Mouse (Mus musculus): ENCODE data around the gene Ndufc1. TPM values are rescaled to one million over a fixed set of nuclear protein-coding genes. Genes with fewer than 3 reads are reported as not detected.
"Not testable (repeated sequence)": the region's sequence is repeated elsewhere in the genome, so short reads cannot be mapped to it uniquely, and the experiment has no call there.

Ndufc1 gene
- polyA plus RNA-seq (2015; fragmentation: Nextera tagmentation; extraction: Ambion mirVana) = 798 and 924 TPM in 2 replicates

DNA sequence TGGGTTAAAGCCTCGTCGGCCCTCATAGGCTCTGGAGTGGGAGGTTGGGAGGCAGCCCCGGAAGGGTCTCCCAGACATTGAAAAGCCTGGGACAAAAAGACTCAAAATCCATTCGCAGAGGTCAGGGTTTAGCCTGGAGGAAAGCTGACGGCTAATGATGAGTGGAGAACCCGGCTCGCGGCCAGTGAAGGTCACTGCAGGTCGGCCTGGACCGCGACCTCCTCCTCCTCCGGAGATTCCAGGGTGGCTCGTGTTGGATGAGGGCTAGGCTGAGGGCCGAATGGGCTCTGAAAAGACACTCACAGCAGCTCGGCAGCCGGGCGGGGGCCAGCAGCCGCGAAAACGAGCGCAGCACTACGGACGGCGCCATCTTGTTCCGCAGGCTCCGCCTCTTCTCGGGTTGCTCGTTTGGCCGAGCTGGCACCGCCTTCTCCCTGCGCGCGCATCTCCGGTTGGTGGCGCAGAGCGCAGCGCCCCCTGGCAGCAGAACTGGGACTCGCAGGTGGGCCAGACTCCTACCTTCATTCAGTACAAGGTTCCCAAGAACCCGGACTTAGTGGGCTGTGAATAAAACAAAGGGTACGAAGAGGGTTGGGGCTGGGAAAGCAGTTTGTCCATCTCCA lies at the start of gene Ndufc1:
Gene Ndufc1, minus strand, starts transcription at position 428 of the 623 bp plus-strand sequence.
- H3K27me3 ChIP-seq = no peaks in the 10 kb centered on the region
- peak within 1 kb of the TSS; percentile 88 for H3K9ac ChIP-seq
- H3K36me3 ChIP-seq (ENCODE audit: poor library complexity, severe bottlenecking) = peaks cover 19% of the 10 kb centered on the region
- peak; percentile 95 for ATAC-seq
- under 1% methylated on average over 40 of the region's 40 CpGs for WGBS
- H3K4me2 ChIP-seq = peak within 1 kb of the TSS; percentile 68
- H3K9me3 ChIP-seq (replicated peaks) = no peaks in the 10 kb centered on the region
- H3K27ac ChIP-seq = peak within 1 kb of the TSS; percentile 94
- H3K4me1 ChIP-seq = peaks cover 9% of the 10 kb centered on the region
- H3K4me3 ChIP-seq = peak within 1 kb of the TSS; percentile 83

DNA sequence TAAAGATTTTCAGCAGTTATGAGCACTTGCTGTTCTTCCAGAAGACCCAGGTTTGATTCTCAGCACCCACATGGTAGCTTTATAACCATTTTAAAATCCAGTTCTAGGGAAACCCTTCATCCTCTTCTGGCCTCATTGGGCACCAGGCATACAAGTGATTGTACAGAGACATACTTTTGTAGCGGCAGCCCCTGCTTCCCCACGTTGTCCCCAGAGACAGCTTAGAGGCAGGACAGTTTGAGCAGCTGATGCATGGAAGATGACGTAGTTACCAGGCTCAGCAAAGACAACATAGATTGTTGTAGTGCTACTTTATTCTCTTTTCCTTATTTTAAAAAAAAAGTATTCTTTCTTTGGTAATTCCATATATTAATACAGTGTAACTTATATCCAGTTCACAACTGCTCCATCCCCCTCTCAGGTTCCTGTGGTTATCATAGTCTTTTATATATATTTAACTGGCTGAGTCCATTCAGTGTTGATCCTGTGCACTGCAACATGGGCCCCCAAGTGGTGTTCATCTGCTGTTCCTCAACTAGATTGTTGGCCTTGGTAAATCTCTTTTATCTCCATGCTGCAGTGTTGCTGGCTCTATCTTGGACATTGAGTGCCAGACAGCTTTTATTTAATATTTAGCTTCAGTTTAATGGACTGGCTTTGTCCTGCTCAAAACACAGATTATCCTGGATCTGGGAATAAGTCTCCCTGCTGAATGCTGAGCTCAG lies 26.2 kb upstream of the Ndufc1 start:
- no peak for ATAC-seq

DNA sequence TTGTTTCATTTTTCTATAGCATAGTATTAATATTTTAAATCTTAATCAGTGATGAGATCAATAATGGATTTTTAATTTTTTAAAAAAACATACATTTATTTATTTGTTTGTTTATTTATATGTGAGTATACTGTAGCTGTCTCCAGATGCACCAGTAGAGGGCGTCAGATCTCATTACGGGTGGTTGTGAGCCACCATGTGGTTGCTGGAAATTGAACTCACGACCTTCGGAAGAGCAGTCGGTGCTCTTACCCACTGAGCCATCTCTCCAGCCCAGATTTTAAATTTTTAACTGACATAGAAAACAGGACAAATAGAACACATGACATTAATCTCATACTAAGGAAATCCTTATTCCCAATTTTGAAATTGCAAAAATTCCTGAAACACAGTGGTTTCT lies 25.6 kb upstream of the Ndufc1 start:
- H3K9ac ChIP-seq; ATAC-seq; H3K9me3 ChIP-seq (replicated peaks); H3K4me2 ChIP-seq; H3K4me1 ChIP-seq; H3K4me3 ChIP-seq; H3K27me3 ChIP-seq; H3K27ac ChIP-seq: not testable (repeated sequence)
- H3K36me3 ChIP-seq (ENCODE audit: poor library complexity, severe bottlenecking) = peaks cover 10% of the 10 kb centered on the region; the same call in 1 of the 2 replicates
- WGBS = 88% methylated on average over 5 of the region's 5 CpGs

More for the DNA sequence above, 26.2 kb upstream of the Ndufc1 start:
- Histone ChIP-seq H3K27ac (no peak overlapping the region), H3K4me2 (no peak overlapping the region), H3K36me3 (ENCODE audit: poor library complexity, severe bottlenecking) (peaks cover 10% of the 10 kb centered on the region; the same call in 1 of the 2 replicates), H3K4me1 (no peaks in the 10 kb centered on the region), H3K27me3 (no peaks in the 10 kb centered on the region), H3K9me3 (replicated peaks) (0 out of 2 replicates have a peak, but pooled peaks cover 3% of the 10 kb centered on the region), H3K4me3 (no peak overlapping the region), H3K9ac (no peak overlapping the region)
- WGBS = 93% methylated on average over 3 of the region's 3 CpGs

DNA sequence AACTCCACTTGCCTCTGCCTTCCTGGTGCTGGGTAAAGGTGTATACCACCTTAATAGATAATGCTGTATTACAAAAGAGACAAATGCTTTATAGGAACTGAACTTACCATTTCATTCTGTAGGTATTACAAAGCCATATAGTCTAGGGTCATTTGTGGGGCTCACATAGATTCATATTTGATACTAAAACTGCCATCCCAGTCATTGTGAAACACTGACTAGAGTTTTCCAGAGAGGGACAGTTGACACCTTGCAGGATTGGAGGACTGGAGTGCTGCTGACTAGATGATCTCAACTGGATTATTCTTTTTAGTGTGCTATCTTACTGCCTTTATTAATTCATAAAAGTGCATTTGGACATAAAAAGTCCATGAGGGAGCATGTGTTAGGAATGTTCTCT lies 16.6 kb upstream of the Ndufc1 start:
- no peak overlapping the region for H3K4me3 ChIP-seq
- no peaks in the 10 kb centered on the region for H3K36me3 ChIP-seq (ENCODE audit: poor library complexity, severe bottlenecking)
- no peaks in the 10 kb centered on the region for H3K27me3 ChIP-seq
- no peaks in the 10 kb centered on the region for H3K9me3 ChIP-seq (replicated peaks)
- no peak for ATAC-seq
- no peak overlapping the region for H3K27ac ChIP-seq
- H3K9ac ChIP-seq = no peak overlapping the region
- no peak overlapping the region for H3K4me2 ChIP-seq
- no peaks in the 10 kb centered on the region for H3K4me1 ChIP-seq

DNA sequence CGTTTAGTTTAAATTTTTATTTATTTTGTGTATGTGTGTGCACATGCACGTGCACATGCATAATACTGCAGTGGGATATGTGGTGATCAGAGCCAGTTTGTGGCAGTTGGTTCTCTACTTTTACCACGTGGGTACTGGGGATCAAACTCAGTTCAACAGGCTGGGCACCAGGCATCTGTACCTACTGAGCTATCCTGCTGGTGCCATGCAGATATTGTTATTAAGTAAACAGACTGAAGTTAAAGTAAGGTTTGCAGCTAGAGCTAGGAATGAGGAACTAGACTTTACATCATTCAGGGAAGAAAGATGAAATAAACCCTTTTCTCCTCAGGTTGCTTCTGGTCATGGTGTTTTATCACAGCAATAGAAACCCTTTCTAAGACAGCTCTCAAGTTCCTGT lies 13.1 kb upstream of the Ndufc1 start:
- Histone ChIP-seq H3K27me3 (no peaks in the 10 kb centered on the region), H3K36me3 (ENCODE audit: poor library complexity, severe bottlenecking) (no peaks in the 10 kb centered on the region), H3K4me3 (no peak overlapping the region), H3K27ac (no peak overlapping the region), H3K9ac (no peak overlapping the region), H3K4me1 (peaks cover 23% of the 10 kb centered on the region), H3K9me3 (replicated peaks) (no peaks in the 10 kb centered on the region), H3K4me2 (no peak overlapping the region)
- 88% methylated on average over 3 of the region's 3 CpGs for WGBS
- ATAC-seq = no peak

DNA sequence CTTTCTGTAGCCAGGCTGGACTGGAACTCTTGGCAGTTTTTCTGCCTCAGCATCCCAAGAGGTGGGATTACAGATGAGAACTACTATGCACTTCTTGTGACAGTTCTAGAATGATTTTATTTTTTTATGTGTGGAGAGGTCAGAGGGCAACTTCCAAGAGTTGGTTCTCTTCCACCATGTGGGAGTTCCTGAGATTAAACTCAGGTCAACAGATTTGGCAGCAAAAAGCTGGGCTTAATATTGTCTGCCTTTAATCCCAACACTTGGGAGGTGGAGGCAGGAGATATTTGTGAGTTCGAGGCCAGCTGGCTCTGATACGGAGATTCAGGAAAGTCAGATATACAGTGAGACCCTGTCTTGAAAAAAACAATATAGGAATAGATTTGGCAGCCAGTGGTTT lies 9.2 kb upstream of the Ndufc1 start:
- H3K4me1 ChIP-seq = peaks cover 33% of the 10 kb centered on the region
- peak overlapping the region; percentile 13; the same call in 1 of the 2 replicates for H3K4me3 ChIP-seq
- no peaks in the 10 kb centered on the region for H3K27me3 ChIP-seq
- no peaks in the 10 kb centered on the region for H3K9me3 ChIP-seq (replicated peaks)
- H3K36me3 ChIP-seq (ENCODE audit: poor library complexity, severe bottlenecking) = no peaks in the 10 kb centered on the region
- H3K27ac ChIP-seq = no peak overlapping the region
- ATAC-seq = no peak
- WGBS = 80% methylated on average over 2 of the region's 2 CpGs
- peak overlapping the region; percentile 87 for H3K4me2 ChIP-seq
- no peak overlapping the region for H3K9ac ChIP-seq

DNA sequence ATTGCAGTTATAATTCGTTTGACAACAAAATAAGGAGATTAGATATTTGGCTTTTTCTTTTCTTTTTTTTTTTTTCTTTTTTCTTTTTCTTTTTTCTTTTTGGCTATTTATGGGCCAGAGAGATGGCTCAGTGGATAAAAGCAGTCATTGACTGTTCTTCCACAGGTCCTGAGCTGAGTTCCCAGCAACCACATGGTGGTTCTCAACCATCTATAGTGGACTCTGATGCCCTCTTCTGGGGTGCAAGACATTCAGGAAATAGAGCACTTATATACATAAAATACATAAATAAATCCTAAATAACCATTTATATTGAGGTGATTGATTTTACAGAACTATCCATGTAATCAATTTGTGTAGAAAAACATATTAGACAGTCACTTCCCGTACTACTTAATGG lies 8.7 kb upstream of the Ndufc1 start:
- H3K27ac ChIP-seq = no peak overlapping the region
- peak overlapping the region; percentile 100 for H3K4me3 ChIP-seq
- H3K9ac ChIP-seq = peak overlapping the region; percentile 98; the same call in 1 of the 2 replicates
- WGBS = 51% methylated on average over 2 of the region's 2 CpGs
- ATAC-seq = no peak
- peaks cover 33% of the 10 kb centered on the region for H3K4me1 ChIP-seq
- H3K4me2 ChIP-seq = peak overlapping the region; percentile 87
- no peaks in the 10 kb centered on the region for H3K9me3 ChIP-seq (replicated peaks)
- no peaks in the 10 kb centered on the region for H3K36me3 ChIP-seq (ENCODE audit: poor library complexity, severe bottlenecking)
- H3K27me3 ChIP-seq = no peaks in the 10 kb centered on the region

DNA sequence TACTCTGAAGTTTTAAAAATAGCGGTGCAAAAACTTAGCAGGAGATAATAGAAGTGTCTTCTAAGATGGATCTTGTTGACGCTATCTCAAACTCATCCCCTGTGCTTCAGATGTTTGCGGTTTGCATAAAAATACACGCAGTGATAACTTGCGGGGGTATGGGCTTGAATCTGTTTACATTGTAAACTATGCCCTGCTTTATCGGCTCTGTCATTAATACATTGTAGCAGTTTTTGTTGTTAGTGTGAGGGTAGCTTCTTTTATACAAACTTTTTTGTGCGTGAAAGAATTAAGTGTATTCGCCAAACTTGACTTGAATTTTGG lies 8.3 kb upstream of the Ndufc1 start:
- Histone ChIP-seq H3K27ac (no peak overlapping the region), H3K4me2 (peak overlapping the region; percentile 87), H3K9ac (peak overlapping the region; percentile 98), H3K36me3 (ENCODE audit: poor library complexity, severe bottlenecking) (no peaks in the 10 kb centered on the region), H3K9me3 (replicated peaks) (no peaks in the 10 kb centered on the region), H3K4me1 (peaks cover 33% of the 10 kb centered on the region), H3K4me3 (peak overlapping the region; percentile 100), H3K27me3 (no peaks in the 10 kb centered on the region)
- WGBS = 8% methylated on average over 8 of the region's 8 CpGs
- ATAC-seq = no peak

DNA sequence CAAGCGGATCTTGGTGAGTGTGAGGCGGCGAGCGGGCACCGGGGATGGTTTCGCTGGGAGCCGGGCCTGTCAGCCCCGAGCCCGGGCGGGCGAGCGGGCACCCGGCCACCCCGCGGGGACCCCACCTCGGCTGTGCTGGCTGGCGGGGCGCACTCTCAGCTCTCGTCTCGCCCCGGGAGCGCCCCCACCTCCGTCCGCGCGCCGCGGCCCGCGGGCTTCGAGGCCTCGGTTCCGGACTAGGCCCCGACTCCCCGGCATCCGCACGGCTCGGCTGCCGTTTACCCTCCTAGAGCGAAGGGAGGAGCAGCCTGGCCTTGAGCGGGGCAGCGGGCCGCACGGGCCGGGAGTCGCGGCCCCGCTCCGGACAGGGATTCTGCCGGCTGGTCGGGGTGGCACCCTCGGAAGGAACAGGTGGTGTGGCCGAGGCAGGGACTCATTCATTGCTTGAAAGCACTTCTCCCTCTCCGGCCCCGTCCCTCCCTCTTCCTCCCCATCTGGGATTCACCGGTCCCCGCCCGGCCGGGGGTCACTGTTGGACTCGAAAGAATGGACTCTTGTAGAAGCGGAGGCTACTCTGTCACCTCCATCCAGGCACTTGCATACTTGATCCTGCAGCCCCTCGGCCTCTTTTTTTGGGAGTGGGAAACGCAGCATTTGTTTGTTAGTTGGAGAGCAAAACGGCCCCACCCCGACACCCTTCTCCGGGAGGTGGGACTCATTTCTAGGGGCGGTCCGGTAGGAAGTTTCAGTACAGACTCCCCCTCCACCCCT lies 7.8 kb upstream of the Ndufc1 start:
- peaks cover 33% of the 10 kb centered on the region for H3K4me1 ChIP-seq
- H3K27ac ChIP-seq = peak overlapping the region; percentile 91
- WGBS = 0% methylated on average over 60 of the region's 68 CpGs
- H3K4me3 ChIP-seq = peak overlapping the region; percentile 100
- peak overlapping the region; percentile 98 for H3K9ac ChIP-seq
- H3K4me2 ChIP-seq = peak overlapping the region; percentile 87
- H3K27me3 ChIP-seq = no peaks in the 10 kb centered on the region
- peak; percentile 72 for ATAC-seq
- H3K9me3 ChIP-seq (replicated peaks) = no peaks in the 10 kb centered on the region
- no peaks in the 10 kb centered on the region for H3K36me3 ChIP-seq (ENCODE audit: poor library complexity, severe bottlenecking)

DNA sequence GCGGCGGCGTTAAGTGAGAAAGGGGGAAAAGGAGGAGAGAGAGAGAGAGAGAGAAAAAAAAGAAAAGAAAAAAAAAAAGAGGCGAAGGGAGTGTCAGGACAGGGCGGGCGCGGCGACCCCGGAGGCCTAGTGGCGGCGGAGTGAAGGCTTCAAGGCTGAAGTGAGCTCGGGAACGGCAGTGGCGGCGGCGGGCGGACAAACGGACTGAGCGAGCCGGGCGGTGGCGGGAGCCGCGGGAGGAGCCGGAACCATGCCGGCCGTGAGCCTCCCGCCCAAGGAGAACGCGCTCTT lies 7.2 kb upstream of the Ndufc1 start:
- Histone ChIP-seq H3K36me3 (ENCODE audit: poor library complexity, severe bottlenecking) (no peaks in the 10 kb centered on the region), H3K27ac (peak overlapping the region; percentile 91), H3K27me3 (no peaks in the 10 kb centered on the region), H3K4me3 (peak overlapping the region; percentile 100), H3K4me1 (peaks cover 33% of the 10 kb centered on the region), H3K9me3 (replicated peaks) (no peaks in the 10 kb centered on the region), H3K9ac (peak overlapping the region; percentile 98), H3K4me2 (peak overlapping the region; percentile 87)
- ATAC-seq = peak; percentile 73
- WGBS = 2% methylated on average over 8 of the region's 30 CpGs

DNA sequence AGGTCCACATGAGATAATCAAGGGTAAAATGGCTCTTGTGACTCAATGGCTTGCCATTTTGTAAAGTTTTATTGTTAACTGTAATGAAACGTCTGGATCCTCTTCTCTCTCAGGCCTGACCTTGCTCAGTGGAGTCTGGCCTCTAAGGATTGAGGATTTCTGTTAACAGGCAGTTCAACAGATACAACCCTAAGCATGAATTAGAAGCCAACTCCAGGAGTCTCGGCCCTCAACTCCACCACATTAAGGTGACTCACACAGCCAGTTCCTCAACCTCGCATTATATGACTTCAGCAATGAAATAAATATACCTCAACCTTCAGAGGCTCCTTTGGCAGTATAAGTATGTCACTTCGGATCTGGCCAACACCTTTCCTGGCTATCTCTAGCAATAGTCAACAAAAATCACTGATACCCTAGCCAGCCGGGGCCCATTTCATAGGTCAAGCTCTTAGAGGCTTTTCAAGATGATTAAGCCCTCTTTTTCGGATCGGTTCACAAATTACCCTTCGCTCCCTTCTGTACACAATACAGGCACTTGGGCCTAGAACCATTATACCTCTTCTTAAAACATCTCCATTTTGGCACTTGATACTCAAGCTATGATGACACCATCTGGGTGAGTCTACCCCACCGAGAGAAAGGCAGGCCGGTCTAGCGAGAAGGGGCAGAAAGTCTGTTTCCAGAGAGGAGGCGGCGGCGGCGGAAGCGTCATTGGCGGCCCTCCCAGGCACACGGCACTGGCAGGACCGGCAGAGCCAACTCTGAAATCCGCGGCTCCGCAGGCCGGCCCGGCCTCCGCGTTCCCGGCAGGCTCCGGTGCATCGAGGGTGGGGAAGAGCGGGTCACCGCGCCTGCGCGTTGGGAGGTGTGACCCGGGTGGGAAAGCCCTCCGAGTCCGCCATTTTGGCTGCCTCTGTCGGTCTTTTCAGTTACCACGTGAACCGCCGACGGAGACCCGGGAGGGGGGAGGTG lies 6.6 kb upstream of the Ndufc1 start, which contains the start of gene Naa15:
Gene Naa15, plus strand, starts transcription at position 51 of the 975 bp plus-strand sequence.
- peak within 1 kb of the TSS; percentile 91 for H3K27ac ChIP-seq
- peak within 1 kb of the TSS; percentile 98 for H3K9ac ChIP-seq
- H3K27me3 ChIP-seq = no peaks in the 10 kb centered on the region
- WGBS = 5% methylated on average over 43 of the region's 43 CpGs
- peak within 1 kb of the TSS; percentile 100 for H3K4me3 ChIP-seq
- no peaks in the 10 kb centered on the region for H3K9me3 ChIP-seq (replicated peaks)
- peak within 1 kb of the TSS; percentile 87 for H3K4me2 ChIP-seq
- no peaks in the 10 kb centered on the region for H3K36me3 ChIP-seq (ENCODE audit: poor library complexity, severe bottlenecking)
- H3K4me1 ChIP-seq = peaks cover 33% of the 10 kb centered on the region
- ATAC-seq = peak; percentile 94

Measured in forebrain, embryonic 13.5 days (tissue).